Mouse (Mus musculus): ENCODE data around the gene Kdm5d. TPM values are rescaled to one million over a fixed set of nuclear protein-coding genes. Genes with fewer than 3 reads are reported as not detected.

Kdm5d gene
- polyA plus RNA-seq (2012; rRNA removed): 23.6 and 25.2 TPM in 2 replicates

DNA sequence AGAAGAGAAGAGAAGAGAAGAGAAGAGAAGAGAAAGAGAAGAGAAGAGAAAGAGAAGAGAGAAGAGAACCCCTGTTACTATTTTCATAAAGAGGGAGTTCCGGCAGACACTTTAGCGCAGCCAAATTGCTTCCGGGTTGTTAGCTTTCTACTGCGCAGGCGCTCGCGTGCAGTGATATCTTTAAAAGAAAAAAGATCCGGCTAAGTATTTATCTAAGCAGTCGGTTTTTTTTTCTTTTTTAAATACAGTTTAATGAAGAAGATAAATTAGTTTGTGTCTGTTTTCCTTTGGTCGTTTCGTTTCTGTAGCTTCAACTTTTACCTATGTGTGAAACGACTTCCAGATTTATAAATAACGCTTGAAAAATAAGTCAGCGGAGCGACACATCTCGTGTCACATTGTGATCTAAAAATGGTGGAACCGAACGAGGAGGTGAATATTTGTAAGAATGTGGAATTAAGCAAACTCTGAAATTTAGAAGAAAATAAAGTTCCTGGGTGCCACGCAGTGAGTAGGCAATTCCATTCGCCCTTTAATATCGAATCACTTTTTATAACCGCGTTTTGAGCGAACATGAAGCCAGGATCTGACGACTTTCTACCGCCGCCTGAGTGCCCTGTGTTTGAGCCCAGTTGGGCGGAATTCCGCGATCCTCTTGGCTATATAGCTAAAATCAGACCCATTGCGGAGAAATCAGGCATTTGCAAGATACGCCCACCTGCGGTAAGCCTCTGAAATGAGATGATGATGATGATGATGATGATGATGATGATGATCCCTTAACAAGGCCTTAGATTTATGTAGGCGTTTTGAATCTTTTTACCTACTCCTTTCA, at the start of gene Kdm5d:
Gene Kdm5d, plus strand, starts transcription at position 396 of the 835 bp plus-strand sequence.

Other genes with a start within 250 kb of the Kdm5d start
- gene Zfy1, start 100.4 kb upstream of the Kdm5d start, polyA plus RNA-seq (2012; rRNA removed): 0.03 TPM in 2 replicates
- 0.53 and 0.56 TPM in 2 replicates for gene Uba1y, start 79.1 kb upstream of the Kdm5d start, polyA plus RNA-seq (2012; rRNA removed)
- gene Eif2s3y, start 112.8 kb downstream of the Kdm5d start, polyA plus RNA-seq (2012; rRNA removed): 79.5 and 85.8 TPM in 2 replicates